Mouse (Mus musculus) kidney, adult 2 months (tissue): Measurements from ENCODE around the gene Stard10.

ENCODE experiments used
- CTCF ChIP-seq: fragments of 200-500 bp; conservative IDR thresholded peaks from 2 replicates; pipeline ENCODE4 v1.5.1; 2011; ENCODE audit warnings: low read depth, mild to moderate bottlenecking, control low read depth, low read length, moderate library complexity, mixed read lengths; ENCODE audit not compliant: insufficient read depth, insufficient read length
- POLR2A ChIP-seq: fragments of 200-500 bp; IDR thresholded peaks from one replicate; pipeline ENCODE4 v1.6.1; 2011; ENCODE audit warnings: low read depth, low read length, control low read depth

GRCm38 (mm10) chr7:101297023-101297405 is 19.9 kb upstream of the Stard10 start:
- no peak for TF ChIP-seq CTCF
- no peak for TF ChIP-seq POLR2A
